Mouse (Mus musculus): ENCODE measurements at regions not wholly inside any gene's neighbourhood (a gene's known extent, or its start where the extent isn't known, plus 50 kb on each side); places are given as distances from the start of the nearest gene placed in this dataset.

DNA sequence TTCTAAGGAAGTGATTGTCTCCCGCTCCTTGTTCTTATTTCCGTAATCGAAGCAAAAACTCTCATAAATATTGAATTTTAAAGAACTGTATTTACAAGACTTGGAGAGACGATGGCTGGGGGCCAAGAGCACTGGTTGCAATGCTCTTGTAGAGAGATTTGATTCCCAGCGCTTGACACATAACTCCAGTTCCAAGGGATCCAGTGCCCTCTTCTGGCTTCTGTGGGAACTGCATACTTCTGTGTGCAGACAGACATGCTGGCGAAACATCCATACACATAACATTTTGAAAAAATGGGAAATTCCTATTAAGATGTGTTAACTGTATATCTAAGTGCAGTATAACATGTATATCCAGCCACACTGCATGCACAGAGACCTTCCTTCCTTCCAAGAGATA lies 266.3 kb downstream of the Pax3 start:
- no peak for TF ChIP-seq MAZ (IDR thresholded peaks at IDR 0.05; ENCODE audit: low read depth, low read length)
- TF ChIP-seq BHLHE40 (IDR thresholded peaks at IDR 0.05; ENCODE audit: low read depth, low read length): no peak
- no peak for TF ChIP-seq MAFK (IDR thresholded peaks at IDR 0.05; ENCODE audit: insufficient replicate concordance, low read length)
- TF ChIP-seq RCOR1 (conservative IDR thresholded peaks at IDR 0.05; ENCODE audit: low read depth, low read length): no peak
